Mouse (Mus musculus) brain, embryonic 14.5 days (tissue): ENCODE data around the gene Adamts15.

Source experiments
- CTCF ChIP-seq: fragments of 200-500 bp; IDR thresholded peaks from 2 replicates; pipeline ENCODE4 v1.5.1; 2012; ENCODE audit warnings: inconsistent platforms, mild to moderate bottlenecking, moderate library complexity, borderline replicate concordance; ENCODE audit not compliant: insufficient read depth, insufficient read length; ENCODE audit errors: extremely low read depth
- POLR2A ChIP-seq: fragments of 200-500 bp; IDR thresholded peaks from 2 replicates; pipeline ENCODE4 v1.6.1; 2012; ENCODE audit warnings: mild to moderate bottlenecking, inconsistent platforms, borderline replicate concordance; ENCODE audit not compliant: poor library complexity, insufficient read depth, insufficient read length, severe bottlenecking; ENCODE audit errors: extremely low read depth

- TF ChIP-seq CTCF: no peak
- TF ChIP-seq POLR2A: no peak
These were observed 15.8 kb downstream of the Adamts15 start for GRCm38 (mm10) chr9:30906426-30906825.
